Mouse (Mus musculus): ENCODE measurements around the gene Fermt3.

- TF ChIP-seq CTCF (IDR thresholded peaks at IDR 0.05; ENCODE audit: low read depth) (no peak), EP300 (optimal IDR thresholded peaks at IDR 0.05) (no peak)
Observed at GRCm38 (mm10) chr19:7014481-7015135, 4.7 kb downstream of the Fermt3 start.

All from stomach, postnatal 0 days (tissue).